Mouse (Mus musculus) right cerebral cortex, adult 18-20 months (tissue): ENCODE results near the gene Prkca.

Experiments used
- DNase-seq: peaks from one replicate; pipeline ENCODE4 v3.0.0; 2022; ENCODE audit warnings: mixed read lengths

The Prkca gene

DNA sequence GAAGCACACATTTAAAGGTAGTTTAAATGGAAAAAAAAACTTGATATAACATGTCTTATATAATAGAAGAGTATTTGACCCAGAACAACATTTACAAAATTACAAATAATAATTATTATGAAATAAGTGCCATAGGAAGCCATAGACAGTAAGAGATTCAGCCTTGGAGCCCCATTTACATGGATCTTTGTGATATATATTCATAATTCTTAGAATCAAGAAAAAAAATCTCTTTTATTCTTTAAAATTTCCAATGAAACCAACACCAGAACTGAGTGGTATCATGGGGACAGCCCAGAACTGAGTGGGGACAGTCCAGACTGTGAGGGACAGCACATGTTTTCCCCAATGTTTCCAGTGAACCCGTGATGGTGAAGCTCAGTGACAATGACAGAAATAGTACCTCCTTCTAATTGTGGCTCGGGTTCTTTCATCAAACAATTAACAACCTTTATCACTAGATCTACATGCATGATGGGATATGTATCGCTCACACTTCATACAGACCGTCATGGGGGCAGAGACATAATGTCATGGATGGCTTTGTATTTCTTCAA lies 144.2 kb downstream of the Prkca start:
- DNase-seq: no peak

DNA sequence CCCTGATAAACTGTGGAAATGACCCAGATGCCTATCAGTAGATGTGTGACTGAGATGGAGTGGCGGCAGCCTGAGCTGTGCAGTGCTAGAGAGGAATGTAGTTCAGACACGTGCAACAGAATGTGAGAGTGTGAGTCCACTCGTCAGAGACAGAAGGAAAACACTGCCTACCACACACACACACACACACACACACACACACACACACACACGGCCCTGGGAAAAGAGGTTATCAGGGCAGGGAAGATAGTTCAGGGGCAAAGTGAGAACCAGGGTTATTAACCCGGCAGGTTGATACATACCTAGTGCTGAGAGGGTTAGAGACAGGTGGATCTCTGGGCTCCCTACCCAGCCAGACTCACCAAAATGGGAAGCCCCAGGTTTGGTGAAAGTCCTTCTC lies 145.1 kb downstream of the Prkca start:
- no peak for DNase-seq

DNA sequence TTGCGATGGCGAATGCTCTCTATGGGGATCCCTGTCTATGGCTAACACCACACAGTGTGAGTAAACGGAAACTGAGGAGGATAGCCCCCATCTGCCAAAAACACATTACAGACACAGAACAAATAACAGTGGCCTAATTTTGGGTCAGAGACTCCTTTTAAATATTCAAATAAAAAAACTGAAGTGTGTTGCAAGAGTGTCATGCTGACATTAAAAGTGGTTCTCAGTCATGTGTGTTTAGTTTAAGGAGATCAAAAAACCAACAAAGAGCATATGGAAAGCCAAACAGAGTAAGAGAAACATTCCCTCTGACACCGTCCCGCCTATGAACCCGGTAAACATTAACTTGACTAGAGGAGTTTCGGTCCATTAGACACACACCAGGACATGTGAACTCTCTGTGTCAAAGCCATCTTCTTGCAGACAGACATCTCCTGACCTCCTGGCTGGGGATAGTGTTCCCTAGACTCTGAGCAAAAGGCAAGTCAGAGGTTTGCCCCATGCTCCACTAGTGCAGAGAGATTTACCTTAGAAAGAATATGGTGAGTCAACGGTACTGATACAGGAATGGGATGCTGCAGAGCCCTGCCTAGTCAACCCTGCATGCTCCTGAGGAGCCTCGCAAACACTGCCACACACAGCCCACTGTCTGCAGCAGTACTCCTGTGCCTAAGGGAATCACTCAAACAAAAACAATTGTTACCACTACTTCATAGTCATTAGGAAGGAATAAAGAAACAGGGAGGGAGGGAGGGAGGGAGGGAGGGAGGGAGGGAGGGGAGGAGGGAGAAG lies 146.1 kb downstream of the Prkca start:
- no peak for DNase-seq

DNA sequence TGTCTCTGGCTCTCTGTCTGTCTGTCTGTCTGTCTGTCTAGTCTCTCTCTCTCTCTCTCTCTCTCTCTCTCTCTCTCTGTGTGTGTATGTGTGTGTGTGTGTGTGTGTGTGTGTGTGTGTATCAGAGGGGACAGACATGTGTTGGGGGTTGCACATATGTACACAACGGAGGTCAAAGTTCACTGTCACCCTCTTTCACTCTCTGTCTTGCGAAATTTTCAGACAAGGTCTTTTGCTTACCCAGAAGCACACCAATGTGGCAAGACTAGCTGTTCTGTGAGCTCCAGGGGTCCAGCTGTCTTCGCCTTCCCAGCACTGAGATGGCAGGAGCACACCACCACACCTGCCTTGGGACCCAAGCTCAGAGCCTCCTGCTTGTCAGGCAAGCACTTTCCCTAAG lies 146.9 kb downstream of the Prkca start:
- no peak for DNase-seq

DNA sequence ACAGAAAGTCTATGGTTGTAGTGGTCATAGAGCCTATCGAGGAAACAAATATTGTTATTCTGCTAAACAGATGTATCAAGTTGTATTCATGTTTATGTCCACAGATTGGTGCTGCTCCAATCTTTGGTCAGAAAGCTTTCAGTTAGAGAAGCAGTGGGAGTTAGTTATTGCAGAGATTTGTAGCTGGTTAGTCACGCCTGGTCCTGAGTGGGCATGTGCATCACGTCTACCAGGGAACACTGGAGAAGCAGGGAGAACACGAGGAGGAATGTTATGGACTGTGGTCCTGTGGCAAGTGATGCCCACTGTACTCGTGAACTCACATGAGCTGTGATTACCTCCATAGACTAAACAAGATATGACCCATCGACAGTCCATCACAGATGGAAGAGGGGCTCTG lies 153.4 kb downstream of the Prkca start:
- no peak for DNase-seq

DNA sequence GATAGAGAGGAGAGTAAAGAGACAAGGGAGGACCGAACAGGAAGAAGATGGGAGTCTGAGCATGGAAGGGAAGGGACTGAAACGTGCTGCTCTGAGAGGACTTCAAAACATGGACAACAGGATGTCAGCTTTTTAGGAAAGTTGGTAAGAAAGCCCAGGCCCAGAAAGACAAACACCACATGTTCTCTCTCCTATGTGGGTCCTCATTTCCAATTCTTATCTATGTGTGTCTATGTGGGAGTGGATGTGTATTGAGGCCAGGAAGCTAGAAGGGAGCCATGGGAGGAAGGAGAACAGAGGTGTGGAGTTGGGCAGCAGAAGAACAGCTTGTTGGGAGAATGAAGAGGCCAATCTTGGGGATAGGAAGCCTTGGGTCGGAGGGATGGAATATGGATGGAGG lies 154.4 kb downstream of the Prkca start:
- DNase-seq: no peak

DNA sequence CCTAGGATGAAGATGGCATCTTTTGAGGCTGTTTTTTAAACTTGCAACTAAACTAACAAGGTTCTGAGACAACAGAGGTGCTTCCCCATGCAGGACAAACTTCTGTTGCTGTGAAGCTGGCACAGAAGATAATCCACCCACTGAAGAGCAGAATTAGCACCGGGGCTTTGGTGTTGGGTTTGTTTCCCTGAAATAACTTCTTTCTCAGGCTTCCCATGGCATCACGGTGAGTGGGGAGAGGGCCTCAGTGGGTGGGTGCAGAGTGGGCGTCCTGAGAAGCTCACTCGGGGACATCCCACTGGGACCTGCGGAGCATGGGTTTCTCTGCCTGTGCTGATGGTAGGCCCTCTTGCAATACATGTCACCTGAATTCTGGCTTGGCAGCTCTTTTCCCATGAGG lies 161.3 kb downstream of the Prkca start:
- peak; percentile 74 for DNase-seq

DNA sequence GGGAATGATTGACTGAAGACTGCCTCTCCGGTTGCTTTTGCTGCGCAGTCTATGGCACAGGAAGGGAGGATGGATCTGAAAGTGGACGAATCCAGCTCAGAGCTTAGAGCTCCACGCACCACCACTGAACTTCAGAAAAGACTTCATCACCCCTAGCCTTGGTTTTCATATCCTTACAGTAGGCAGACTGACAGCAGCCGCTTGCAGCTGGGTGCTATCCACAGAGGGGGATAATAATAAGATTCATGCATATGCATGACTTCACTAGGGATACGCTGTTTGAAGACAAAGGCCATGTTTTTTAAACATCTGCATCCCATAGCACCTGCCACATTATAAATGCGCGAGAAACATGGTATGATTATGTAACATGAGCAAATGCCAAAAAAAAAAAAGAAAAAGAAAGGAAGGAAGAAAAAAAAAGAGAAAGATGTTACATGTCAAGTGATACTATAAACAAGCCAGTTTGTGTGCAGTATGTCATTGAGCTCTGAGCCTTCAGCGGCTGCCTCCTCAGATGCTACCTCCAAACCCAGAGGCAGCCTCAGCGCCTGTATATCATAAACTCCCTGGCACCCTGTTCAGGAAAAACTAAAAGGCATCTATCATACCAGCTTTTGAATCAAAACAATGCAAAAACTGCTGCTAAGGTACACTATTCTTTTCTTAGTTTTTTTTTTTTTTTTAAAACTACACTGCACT lies 162.6 kb downstream of the Prkca start:
- no peak for DNase-seq

DNA sequence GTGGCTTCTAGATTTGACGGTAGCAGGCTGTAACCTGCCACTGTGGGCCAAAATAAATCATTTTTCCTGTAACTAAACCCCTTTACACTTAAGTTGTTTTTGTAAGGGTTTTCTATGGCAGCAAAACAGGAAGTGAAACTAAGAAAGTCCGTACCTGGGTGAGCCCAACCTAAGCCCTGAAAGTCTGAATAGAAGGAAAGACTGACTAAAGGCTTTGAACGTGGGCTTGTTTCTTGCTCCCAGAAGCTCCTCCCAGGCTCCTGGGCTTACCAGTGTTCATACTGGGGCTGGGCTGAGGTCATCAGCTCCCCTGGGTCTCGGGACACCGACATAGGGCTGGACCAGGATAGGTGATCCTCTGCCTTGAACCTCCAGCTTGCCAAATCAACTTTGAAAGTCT lies 164.9 kb downstream of the Prkca start:
- no peak for DNase-seq

DNA sequence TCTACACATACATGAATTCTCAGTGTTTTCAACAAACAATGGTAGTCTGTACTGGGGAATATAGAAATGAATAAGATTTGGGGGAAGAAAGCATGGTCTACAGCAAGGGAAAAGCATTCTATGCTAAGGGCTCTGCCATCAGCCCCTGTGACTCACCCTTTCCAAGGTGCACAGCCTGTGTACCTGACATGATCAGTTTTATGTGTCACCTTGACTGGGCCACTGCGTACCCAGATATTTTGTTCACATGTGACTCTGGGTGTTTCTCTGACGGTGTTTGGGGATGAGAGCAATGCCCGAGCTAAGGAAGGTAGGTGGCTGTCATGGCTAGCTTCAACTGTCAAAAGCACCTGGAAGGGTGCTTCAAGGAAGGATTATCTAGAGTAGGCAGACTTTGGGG lies 165.5 kb downstream of the Prkca start:
- no peak for DNase-seq

DNA sequence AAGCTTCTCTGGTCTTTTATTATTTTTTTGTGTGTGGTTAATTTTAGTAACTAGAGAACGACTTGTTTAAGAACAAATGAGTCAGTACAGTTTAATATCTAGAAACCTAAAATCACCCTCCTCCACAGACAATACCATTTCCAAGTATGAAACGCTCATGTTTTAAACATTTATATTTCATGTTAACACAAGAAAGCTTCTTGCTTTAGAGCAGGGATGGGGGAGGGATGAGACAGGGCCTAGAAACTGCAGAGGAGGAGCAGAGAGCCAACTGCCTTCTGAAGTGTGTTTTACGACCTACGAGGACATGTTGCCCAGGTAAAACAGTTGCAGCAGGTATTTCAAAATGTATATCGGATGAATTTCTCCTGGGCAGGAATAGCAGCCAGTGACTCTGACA lies 167.0 kb downstream of the Prkca start:
- DNase-seq: no peak

DNA sequence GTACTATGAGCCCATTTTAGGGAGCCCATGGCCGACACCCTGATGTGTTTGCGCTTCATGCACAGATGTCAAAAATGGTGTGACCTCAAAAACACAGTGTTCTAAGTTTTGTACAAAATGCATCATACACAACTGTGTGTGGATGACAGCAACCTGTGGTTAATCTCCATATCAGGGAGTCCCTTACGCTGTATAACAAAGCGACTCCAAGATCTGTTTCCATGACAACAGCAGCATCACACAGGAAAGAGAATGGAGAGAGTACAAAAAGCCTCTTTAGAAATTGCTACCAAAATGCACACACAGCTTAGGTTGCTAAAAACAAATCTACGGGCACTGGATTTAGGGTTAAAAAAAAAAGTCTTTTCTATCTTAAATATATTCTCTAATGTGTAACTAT lies 171.8 kb downstream of the Prkca start:
- no peak for DNase-seq

DNA sequence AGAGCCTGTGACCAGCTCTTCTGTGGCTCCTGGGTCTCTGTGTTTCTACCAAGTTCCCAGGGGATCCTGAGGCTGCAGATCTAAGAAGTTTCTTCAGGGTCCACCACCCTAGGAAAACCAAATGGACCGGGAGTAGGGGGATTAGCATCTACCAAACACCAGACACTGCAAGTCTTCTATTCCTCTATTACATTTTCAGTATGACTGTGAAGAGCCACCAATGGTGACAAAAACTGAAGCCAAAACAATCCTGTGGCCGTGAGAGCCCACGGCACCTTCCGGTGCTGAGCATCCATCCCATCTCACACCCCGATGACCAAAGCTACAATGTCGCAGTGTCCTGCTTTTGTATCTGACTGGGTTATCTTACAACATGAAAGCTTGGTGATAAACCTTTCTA lies 172.5 kb downstream of the Prkca start:
- DNase-seq: no peak

DNA sequence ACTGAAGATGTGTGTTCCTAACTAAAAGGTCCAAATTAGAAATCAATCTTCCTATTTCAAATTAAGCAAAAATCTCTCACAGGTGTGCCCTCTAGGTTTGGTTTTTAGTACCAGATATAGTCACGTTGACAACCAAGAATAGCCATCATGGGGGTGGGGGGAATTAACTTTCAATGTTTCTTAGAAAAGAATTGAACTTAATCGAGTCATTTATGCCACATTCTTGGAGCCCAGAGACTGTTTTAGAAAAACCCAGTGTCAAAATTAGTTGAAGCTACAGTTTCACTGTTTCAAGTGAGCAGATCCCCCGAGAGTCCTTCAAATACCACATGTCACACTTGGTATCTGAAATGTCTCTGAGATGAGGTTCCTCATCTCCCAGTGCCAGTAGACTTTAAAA lies 173.6 kb downstream of the Prkca start:
- DNase-seq: no peak

DNA sequence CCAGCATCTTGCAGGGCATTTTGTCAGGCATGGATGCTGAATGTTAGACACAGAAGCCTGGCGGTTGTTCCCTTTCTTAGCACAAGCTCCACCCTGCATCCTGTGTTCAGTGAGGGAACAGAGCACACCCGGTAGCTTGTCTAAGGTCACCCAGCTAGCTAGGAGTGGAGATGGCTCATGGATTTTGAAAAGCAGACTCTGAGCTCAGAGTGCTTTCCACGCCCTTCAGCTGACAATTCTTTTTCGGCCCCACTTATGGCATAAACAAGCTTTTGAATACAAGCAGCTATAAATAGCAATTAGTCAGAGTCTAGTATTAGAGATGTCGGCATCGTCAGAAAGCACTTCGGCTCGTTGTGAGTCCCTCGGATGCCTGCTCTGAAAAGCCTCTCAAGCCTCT lies 178.0 kb downstream of the Prkca start:
- DNase-seq: no peak

DNA sequence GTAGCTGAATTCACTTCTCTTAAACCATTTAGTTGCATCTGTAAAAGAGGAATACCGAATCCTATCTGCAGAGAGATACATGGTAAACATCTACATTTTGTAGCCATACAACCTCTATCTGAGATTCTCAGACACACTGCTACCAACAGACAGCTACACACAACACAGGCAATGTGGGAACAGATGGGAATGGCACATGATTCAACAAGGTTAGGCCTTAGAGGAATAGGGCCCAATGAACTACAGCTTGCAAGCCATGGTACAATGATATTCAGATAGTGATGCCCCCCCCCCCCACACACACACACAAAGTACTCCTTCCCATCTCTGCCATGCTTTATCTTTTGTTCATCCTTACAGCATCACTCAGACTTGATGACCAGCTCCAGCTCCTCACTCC lies 181.1 kb downstream of the Prkca start:
- no peak for DNase-seq

DNA sequence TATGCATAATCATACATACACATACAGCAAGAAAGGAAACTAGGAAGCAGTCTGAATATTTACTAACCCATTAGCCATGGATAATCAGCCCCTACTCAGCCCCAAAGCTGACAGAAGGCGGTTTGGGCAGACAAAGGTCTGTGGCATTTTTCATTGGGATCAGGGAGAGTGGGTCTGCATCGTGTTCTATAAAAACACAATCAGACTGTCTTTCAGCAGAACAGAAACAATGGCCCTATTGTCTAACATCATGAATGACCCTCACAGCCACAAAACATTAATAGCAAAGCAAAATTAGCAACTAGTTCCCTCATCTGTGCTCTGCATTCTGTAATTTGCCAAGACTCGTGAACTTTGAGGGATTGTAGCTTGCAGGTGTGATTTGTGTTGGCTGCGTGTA lies 181.6 kb downstream of the Prkca start:
- no peak for DNase-seq

DNA sequence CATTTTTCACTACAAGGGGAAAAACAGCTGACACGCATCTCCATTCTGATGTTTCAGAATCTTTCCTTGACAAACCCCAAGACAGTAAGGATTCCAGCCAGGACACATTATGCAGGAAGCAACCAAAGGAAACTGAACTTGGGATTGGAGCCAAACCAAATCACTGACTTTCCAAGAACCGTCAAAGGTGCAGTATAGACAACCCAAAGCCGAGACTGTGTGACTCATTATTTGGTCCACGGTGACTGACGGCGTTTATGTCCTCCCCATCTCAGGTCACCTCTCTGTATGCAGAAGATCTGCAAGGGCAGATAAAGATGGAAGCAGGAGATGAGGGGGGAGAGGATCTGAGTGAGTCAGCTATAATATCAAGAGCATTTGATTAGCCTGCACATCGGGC lies 183.7 kb downstream of the Prkca start:
- DNase-seq: no peak

DNA sequence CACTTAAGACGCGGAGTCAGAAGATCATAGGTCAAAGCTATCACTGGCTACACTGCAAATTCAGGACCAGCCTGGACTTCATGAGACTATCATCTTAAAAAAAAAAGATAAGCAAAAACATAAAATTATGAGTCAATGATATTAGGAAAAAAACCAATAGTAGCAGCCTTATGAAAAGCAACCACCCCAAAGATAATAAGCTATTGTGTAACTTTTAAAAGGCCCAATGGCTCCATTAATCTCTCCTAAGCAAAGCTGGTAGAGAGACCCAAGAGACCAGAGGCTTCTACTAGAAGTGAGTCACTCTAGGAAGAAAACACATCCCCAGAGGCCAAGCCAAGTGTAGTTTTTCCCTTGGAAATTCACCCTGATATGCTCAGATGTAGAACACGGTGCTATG lies 185.7 kb downstream of the Prkca start:
- no peak for DNase-seq

DNA sequence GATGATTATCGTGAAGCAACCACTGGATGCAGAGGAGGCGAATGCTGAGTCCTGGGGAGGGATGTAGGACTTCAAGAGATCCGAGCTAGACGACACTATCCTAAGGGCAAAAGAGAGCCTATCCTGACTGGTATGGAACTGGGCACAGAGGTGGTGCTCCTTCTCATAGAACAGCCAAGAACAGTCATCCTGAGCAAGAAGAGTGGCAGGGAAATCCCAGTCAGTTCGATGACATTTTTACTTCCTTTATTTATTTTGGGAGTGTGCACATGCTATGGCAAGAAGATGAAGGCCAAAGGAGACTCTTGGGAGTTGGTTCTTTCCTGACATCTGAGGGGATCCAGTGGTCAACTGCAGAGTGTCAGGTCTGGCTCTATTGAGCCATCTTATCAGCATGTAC lies 186.7 kb downstream of the Prkca start:
- DNase-seq: no peak

DNA sequence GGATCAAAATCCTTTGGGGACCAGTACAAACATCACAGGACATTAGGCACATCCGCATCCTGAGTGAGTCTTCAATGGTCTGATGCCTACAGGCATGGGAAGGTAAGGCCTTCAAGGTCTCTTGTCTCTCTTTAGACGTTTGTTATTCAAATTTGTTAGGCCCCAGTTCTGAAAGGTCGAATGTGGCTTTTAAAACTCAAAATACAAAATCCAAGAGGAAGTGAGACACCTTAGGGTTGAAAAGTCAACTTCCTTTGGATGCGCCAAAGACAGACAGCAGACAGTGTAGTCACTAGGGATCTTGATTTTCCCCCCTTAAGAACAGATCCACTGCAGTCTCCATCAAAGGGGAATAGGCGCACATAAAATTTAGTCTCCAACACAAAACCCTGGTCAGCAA lies 187.6 kb downstream of the Prkca start:
- no peak for DNase-seq

DNA sequence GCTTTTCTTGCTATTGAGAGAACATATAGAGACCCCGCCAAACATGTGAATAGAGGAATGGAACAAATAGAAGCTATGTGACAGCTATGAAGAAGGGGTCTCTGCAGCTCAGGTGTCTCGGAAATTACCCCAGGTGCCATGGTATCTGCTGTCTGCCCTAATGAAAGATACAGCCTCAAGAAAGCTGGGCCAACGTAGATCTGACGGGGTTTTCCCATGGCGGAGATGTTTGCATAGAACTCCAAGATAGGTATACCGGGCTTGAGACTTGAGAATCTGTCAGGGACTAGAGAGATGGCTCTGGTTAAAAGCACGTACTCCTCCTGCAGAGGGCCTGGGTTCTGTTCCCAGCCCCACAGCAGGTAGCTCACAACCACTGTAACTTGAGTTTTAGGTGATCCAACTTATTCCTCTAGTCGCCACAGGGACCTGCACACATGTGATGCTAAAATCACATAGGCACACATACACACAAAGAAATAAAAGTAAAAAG lies 188.6 kb downstream of the Prkca start:
- no peak for DNase-seq

DNA sequence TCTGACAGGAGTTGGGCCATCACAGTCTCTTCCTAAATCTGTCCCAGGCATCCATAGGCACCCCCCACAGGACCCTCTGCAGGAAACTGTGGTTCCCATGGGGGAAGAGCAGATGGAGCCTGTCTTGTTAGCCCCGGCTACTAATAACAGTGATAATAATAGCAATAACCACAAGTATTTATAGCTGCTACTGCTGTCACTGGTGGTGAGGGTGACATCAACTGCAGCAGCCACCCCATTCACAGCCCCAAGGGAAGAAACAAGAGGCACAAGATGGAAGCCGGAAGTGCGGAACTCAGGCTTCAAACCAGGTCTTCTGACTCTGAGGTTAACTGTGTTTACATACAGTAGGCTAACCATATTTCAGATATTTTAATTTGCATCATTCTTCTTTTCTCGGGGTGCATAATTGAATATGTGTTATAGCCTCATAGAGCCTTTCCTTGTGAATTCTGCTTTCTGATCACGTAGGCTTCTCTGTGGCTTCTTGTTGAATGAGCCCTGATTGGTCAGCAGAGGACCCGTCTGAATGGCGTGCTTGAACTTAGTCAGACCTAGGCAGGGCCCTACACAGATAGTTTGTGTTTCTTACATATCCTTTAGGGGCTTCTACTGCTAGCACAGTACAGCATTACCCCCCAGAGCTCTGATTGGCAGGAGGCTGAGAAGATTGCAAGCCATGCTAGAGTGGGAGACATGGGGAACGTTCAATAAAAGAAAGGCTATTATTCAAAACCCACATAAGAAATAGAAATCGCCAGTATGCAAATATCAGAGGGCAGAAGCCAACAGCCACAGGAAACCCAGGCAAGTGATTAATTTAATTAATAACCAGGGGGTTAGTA lies 189.5 kb downstream of the Prkca start:
- no peak for DNase-seq
